Mouse (Mus musculus): ENCODE measurements at regions not wholly inside any gene's neighbourhood (a gene's known extent, or its start where the extent isn't known, plus 50 kb on each side); places are given as distances from the start of the nearest gene placed in this dataset.

- TF ChIP-seq CHD2 (IDR thresholded peaks at IDR 0.05; ENCODE audit: low read depth, low read length) (no peak), MAFK (IDR thresholded peaks at IDR 0.05; ENCODE audit: insufficient read depth, low read depth, low read length) (no peak), ZNF384 (IDR thresholded peaks at IDR 0.05; ENCODE audit: low read depth, low read length) (no peak), ZC3H11A (IDR thresholded peaks at IDR 0.05; ENCODE audit: borderline replicate concordance, low read depth, low read length) (no peak), HCFC1 (IDR thresholded peaks at IDR 0.05; ENCODE audit: borderline replicate concordance, insufficient read depth, low read length) (no peak)
- in situ Hi-C loops (cut with MboI; ENCODE audit: low sequenced_read_pairs in 2 of 2, unreplicated experiment in 2 of 2): no loop called here
- no peak overlapping the region for H3K4me3 ChIP-seq (ENCODE audit: insufficient read depth in 1 of 2, low read depth in 1 of 2, low read length in 2 of 2, poor library complexity in 1 of 2, severe bottlenecking in 1 of 2)
Measured at GRCm38 (mm10) chr1:185644026-185644425, 189.4 kb downstream of the Slc30a10 start.

DNA sequence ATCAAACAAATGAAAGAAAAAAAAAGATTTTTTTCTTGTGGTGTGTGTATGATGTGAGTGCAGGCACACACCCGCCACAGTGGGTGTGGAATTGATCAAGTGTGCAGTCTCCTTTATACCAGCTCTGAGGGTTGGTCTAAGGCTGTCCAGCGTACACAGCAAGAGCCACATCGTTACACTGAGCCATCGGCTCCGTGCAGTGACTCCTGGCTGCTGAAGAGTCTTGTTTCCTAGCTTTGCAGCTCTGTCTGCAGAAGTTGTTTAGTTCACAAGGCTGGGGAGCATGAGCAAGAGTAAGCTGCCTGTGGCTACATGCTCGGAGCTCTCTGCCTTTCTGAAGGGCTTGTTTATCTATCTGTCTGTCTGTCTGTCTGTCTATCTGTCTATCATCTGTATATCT is 193.5 kb downstream of the Slc30a10 start:
- H3K27ac ChIP-seq (ENCODE audit: insufficient read depth, low read depth, low read length, poor library complexity, severe bottlenecking): no peak overlapping the region
- H3K9ac ChIP-seq (ENCODE audit: insufficient read depth, low read depth, low read length, poor library complexity, severe bottlenecking): no peak overlapping the region
- in situ Hi-C loops (cut with MboI; ENCODE audit: low sequenced_read_pairs in 2 of 2, unreplicated experiment in 2 of 2): no loop called here
- no peaks in the 10 kb centered on the region for H3K4me1 ChIP-seq (ENCODE audit: control insufficient read depth in 2 of 2, insufficient read depth in 2 of 2, low read length in 2 of 2, poor library complexity in 1 of 2)
- DNase-seq (ENCODE audit: low read depth, low spot score): no peak
- TF ChIP-seq MAFK (IDR thresholded peaks at IDR 0.05; ENCODE audit: insufficient read depth, low read depth, low read length) (no peak), CHD2 (IDR thresholded peaks at IDR 0.05; ENCODE audit: low read depth, low read length) (no peak), HCFC1 (IDR thresholded peaks at IDR 0.05; ENCODE audit: borderline replicate concordance, insufficient read depth, low read length) (no peak), ZC3H11A (IDR thresholded peaks at IDR 0.05; ENCODE audit: borderline replicate concordance, low read depth, low read length) (no peak), ZNF384 (IDR thresholded peaks at IDR 0.05; ENCODE audit: low read depth, low read length) (no peak)
- H3K9me3 ChIP-seq (ENCODE audit: control insufficient read depth, insufficient read depth, low read depth, low read length): no peaks in the 10 kb centered on the region
- no peak overlapping the region for H3K4me3 ChIP-seq (ENCODE audit: insufficient read depth in 1 of 2, low read depth in 1 of 2, low read length in 2 of 2, poor library complexity in 1 of 2, severe bottlenecking in 1 of 2)
- H3K36me3 ChIP-seq (ENCODE audit: control insufficient read depth, insufficient read depth, low read length, poor library complexity, severe bottlenecking): no peaks in the 10 kb centered on the region

More at GRCm38 (mm10) chr1:185644026-185644425, 189.4 kb downstream of the Slc30a10 start:
- Histone ChIP-seq H3K4me1 (ENCODE audit: control insufficient read depth in 2 of 2, insufficient read depth in 2 of 2, low read length in 2 of 2, poor library complexity in 1 of 2) (no peaks in the 10 kb centered on the region), H3K27ac (ENCODE audit: insufficient read depth, low read depth, low read length, poor library complexity, severe bottlenecking) (no peak overlapping the region), H3K9me3 (ENCODE audit: control insufficient read depth, insufficient read depth, low read depth, low read length) (no peaks in the 10 kb centered on the region), H3K9ac (ENCODE audit: insufficient read depth, low read depth, low read length, poor library complexity, severe bottlenecking) (no peak overlapping the region), H3K36me3 (ENCODE audit: control insufficient read depth, insufficient read depth, low read length, poor library complexity, severe bottlenecking) (no peaks in the 10 kb centered on the region)
- DNase-seq (ENCODE audit: low read depth, low spot score): no peak

DNA sequence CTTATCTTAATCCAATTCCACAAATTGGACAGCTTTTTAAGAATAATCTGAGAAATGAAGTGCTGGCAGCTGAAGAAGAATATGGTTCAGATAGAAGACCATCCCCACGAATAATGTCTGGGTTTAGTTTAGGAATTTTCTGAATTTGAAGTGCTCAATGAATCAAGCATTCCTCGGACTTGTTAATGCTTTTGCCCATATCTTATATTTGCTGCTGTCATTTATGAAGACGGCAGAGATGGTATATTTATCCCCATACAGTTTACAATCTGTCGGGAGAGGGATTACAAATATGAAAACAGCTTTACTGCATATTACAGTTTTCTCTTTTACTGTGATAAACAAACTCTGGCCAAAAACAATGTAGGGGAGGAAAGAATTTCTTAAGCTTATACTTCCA is 194.3 kb downstream of the Slc30a10 start:
- Histone ChIP-seq H3K9me3 (ENCODE audit: control insufficient read depth, insufficient read depth, low read depth, low read length) (no peaks in the 10 kb centered on the region), H3K36me3 (ENCODE audit: control insufficient read depth, insufficient read depth, low read length, poor library complexity, severe bottlenecking) (no peaks in the 10 kb centered on the region), H3K27ac (ENCODE audit: insufficient read depth, low read depth, low read length, poor library complexity, severe bottlenecking) (no peak overlapping the region), H3K4me1 (ENCODE audit: control insufficient read depth in 2 of 2, insufficient read depth in 2 of 2, low read length in 2 of 2, poor library complexity in 1 of 2) (no peaks in the 10 kb centered on the region), H3K9ac (ENCODE audit: insufficient read depth, low read depth, low read length, poor library complexity, severe bottlenecking) (no peak overlapping the region), H3K4me3 (ENCODE audit: insufficient read depth in 1 of 2, low read depth in 1 of 2, low read length in 2 of 2, poor library complexity in 1 of 2, severe bottlenecking in 1 of 2) (no peak overlapping the region)
- no peak for TF ChIP-seq ZC3H11A (IDR thresholded peaks at IDR 0.05; ENCODE audit: borderline replicate concordance, low read depth, low read length)
- no peak for TF ChIP-seq MAFK (IDR thresholded peaks at IDR 0.05; ENCODE audit: insufficient read depth, low read depth, low read length)
- TF ChIP-seq HCFC1 (IDR thresholded peaks at IDR 0.05; ENCODE audit: borderline replicate concordance, insufficient read depth, low read length): no peak
- in situ Hi-C loops (cut with MboI; ENCODE audit: low sequenced_read_pairs in 2 of 2, unreplicated experiment in 2 of 2): no loop called here
- DNase-seq (ENCODE audit: low read depth, low spot score): no peak

DNA sequence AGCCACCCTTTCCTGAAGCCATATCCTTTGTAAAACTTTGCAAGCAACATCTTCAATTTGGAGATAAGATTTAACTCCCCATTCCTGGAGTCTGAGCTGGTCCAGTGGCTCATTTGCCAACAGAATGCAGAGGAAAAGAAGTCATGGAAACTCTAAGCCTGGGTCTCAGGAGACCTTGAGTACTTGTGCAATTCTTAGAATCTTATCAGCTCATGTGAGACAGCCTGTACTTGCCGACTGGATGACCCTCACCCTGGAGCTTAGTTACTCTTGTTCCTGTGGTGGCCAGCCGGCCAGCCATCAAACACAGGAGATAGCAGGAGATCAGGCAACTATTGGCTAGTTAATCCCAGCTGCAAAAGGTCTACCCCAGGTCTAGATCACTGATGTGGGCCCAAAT is 196.3 kb downstream of the Slc30a10 start:
- H3K9me3 ChIP-seq (ENCODE audit: control insufficient read depth, insufficient read depth, low read depth, low read length): no peaks in the 10 kb centered on the region
- in situ Hi-C loops (cut with MboI; ENCODE audit: low sequenced_read_pairs in 2 of 2, unreplicated experiment in 2 of 2): no loop called here
- no peaks in the 10 kb centered on the region for H3K4me1 ChIP-seq (ENCODE audit: control insufficient read depth in 2 of 2, insufficient read depth in 2 of 2, low read length in 2 of 2, poor library complexity in 1 of 2)
- H3K4me3 ChIP-seq (ENCODE audit: insufficient read depth in 1 of 2, low read depth in 1 of 2, low read length in 2 of 2, poor library complexity in 1 of 2, severe bottlenecking in 1 of 2): no peak overlapping the region
- DNase-seq (ENCODE audit: low read depth, low spot score): no peak
- TF ChIP-seq MAFK (IDR thresholded peaks at IDR 0.05; ENCODE audit: insufficient read depth, low read depth, low read length) (no peak), CHD2 (IDR thresholded peaks at IDR 0.05; ENCODE audit: low read depth, low read length) (no peak), ZC3H11A (IDR thresholded peaks at IDR 0.05; ENCODE audit: borderline replicate concordance, low read depth, low read length) (no peak), HCFC1 (IDR thresholded peaks at IDR 0.05; ENCODE audit: borderline replicate concordance, insufficient read depth, low read length) (no peak), ZNF384 (IDR thresholded peaks at IDR 0.05; ENCODE audit: low read depth, low read length) (no peak)
- no peak overlapping the region for H3K9ac ChIP-seq (ENCODE audit: insufficient read depth, low read depth, low read length, poor library complexity, severe bottlenecking)
- H3K27ac ChIP-seq (ENCODE audit: insufficient read depth, low read depth, low read length, poor library complexity, severe bottlenecking): no peak overlapping the region
- no peaks in the 10 kb centered on the region for H3K36me3 ChIP-seq (ENCODE audit: control insufficient read depth, insufficient read depth, low read length, poor library complexity, severe bottlenecking)

GRCm38 (mm10) chr1:185655021-185655420 is 200.4 kb downstream of the Slc30a10 start:
- TF ChIP-seq ZNF384 (IDR thresholded peaks at IDR 0.05; ENCODE audit: low read depth, low read length) (no peak), MAFK (IDR thresholded peaks at IDR 0.05; ENCODE audit: insufficient read depth, low read depth, low read length) (no peak), ZC3H11A (IDR thresholded peaks at IDR 0.05; ENCODE audit: borderline replicate concordance, low read depth, low read length) (no peak), HCFC1 (IDR thresholded peaks at IDR 0.05; ENCODE audit: borderline replicate concordance, insufficient read depth, low read length) (no peak), CHD2 (IDR thresholded peaks at IDR 0.05; ENCODE audit: low read depth, low read length) (no peak)
- in situ Hi-C loops (cut with MboI; ENCODE audit: low sequenced_read_pairs in 2 of 2, unreplicated experiment in 2 of 2): no loop called here
- H3K4me3 ChIP-seq (ENCODE audit: insufficient read depth in 1 of 2, low read depth in 1 of 2, low read length in 2 of 2, poor library complexity in 1 of 2, severe bottlenecking in 1 of 2): no peak overlapping the region
- H3K36me3 ChIP-seq (ENCODE audit: control insufficient read depth, insufficient read depth, low read length, poor library complexity, severe bottlenecking): no peaks in the 10 kb centered on the region
- no peak for DNase-seq (ENCODE audit: low read depth, low spot score)
- no peaks in the 10 kb centered on the region for H3K9me3 ChIP-seq (ENCODE audit: control insufficient read depth, insufficient read depth, low read depth, low read length)
- H3K4me1 ChIP-seq (ENCODE audit: control insufficient read depth in 2 of 2, insufficient read depth in 2 of 2, low read length in 2 of 2, poor library complexity in 1 of 2): no peaks in the 10 kb centered on the region
- no peak overlapping the region for H3K27ac ChIP-seq (ENCODE audit: insufficient read depth, low read depth, low read length, poor library complexity, severe bottlenecking)
- H3K9ac ChIP-seq (ENCODE audit: insufficient read depth, low read depth, low read length, poor library complexity, severe bottlenecking): no peak overlapping the region
